Mouse (Mus musculus) skeletal muscle tissue, adult 2 months (tissue): ENCODE results near the gene Gnai3.

Experiments used
- DNase-seq: peaks from one replicate; pipeline ENCODE4 v3.0.0-alpha.2; 2012; ENCODE audit warnings: low read depth, low spot score

Gnai3 gene

DNA sequence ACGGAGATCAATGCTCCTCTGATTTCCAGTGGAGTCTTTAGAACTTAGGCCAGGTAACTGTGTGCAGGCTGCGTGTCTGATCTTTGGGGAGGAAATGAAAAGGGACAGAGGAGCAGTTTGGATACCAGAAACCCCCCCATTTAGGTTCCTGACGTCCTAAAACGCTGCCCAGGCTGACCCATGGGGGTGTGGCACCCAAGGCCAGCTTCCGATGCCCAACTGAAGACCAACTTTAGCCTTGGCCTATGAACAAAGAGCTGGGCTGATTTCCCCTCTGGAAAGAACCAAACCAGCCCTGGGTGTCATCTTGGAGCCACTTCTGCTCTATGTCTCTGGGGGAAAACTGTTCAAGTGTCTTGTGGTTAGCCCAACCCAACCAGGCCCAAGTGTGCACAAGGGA lies 18.1 kb upstream of the Gnai3 start:
- no peak for DNase-seq

DNA sequence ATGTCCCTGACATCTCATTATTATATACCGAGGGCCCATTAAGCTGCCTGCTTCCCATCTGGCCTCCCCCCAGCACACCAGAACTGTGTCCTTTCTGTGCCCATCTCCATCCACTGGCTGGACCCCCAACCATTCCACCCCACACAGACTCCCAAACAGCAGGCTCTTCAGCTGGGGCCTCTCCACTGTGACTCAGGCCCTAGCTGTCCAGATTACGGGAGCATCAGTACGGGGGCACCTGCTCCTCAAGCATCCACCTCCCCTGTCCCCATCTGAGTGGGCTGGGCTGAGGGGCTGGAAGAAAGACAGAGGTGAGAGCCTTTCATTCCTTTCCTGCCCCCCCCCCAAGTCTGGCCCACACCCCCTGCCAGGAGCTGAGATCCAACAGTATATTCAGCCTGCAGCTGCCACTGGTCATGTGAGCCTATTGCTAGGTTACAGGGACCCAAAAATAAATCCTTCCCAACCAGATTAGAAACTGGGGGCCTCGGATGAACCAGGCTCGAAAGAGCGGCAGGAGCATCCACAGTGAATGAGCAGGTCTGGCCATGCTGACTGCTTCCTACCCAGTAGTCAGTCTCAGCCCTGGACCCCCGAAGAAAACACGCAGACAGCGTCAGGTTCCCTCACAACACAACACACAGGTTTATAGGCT lies 12.6 kb upstream of the Gnai3 start:
- peak; percentile 82 for DNase-seq

- no peak for DNase-seq
Observed at GRCm38 (mm10) chr3:108154656-108155055, 8.7 kb upstream of the Gnai3 start, which contains the start of gene Gpr61. Gene Gpr61, minus strand, starts transcription at chr3:108154882.

DNA sequence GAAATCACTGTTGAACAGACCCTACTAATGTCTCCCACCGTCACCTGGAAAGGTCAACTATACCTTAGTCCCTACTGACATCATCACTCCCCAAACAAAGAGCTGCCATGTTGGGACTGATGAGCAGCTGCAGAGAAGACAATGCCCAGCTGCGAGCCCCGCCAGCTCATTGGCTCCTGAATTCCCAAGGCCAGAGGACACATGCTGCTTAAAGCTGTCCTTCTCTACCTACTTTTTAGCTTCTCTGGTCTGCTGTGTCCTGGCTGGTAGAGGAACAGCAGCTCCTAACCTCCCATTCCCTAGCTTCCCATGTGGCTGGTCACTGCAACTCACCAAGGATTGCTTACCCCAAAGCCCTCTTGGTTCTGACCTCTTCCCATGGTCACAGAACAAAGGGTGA lies 6.3 kb upstream of the Gnai3 start:
- no peak for DNase-seq

DNA sequence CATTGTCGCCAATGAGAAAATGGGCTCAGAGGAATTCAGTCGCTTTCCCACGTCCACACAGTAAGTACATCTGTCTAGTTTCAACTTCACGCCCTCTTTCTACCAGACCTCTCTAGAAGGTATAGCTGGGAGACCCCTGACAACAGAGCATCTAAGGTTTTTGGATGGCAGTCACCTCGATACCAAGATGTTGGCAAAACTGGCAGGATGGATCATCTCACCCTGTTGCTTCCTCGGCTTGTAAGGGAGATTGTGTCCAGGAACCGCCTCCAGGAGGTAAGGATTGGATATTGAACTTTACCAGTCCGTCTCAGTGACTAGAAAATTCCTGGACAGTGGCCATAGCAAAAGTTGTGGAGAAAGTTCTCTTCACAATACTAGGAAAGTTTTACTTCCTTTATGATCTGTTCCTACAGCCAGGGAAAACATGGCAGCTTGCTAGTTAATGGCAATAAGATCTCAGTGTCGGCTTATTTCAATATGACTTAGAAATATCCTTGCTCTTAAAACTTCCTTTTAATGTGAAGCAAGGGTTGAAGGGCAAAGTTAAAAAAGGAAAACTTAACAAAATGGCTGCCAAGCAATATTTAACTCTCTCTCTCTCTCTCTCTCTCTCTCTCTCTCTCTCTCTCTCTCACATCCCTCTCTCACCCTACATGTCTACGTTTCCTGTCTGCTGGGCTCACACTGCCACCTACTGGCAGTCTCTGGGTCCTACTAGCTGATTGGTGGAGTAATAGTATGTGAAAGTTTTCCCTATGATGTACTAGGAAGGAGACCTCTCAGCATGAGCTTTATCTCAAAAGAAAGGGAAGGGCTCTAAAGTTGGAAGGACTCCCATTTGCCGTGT lies 1.7 kb upstream of the Gnai3 start:
- peak; percentile 87 for DNase-seq

DNA sequence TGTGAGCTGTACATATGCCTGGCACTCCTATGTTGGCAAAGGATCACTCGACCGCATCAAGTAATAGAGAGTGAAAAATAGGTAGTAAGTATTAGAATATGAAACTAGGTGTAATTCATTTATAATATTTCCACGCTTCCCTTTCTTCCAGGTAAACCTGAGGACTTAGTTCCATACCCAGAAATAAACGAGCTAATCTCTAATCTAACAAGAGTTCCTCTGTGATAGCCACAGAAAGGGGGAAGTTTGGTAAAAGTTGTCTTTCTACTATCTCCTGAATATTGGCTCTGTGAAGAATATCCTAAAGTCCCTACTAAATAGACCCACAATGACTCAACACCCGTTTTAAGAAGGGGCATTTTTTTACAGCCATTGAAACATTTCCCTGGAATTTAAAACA lies 725 bp upstream of the Gnai3 start:
- DNase-seq: no peak

DNA sequence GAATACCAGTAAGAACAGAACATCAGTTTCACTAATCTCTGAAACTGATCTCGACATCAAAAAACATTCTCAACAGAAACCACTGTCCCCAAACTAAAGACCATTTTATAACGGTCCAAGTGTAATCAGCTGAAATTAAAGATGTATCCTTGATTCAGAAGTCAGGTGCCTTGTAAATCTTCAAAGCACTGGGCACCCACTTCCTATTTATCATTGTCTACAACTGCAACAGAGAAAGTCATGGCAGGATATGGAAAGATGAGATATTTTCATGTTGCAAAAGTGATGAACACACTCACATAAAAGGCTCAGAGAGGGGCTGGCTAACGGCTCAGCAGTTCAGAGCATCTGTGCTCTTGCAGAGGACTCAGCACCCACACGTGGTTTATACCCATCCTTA lies 5.2 kb downstream of the Gnai3 start:
- no peak for DNase-seq

DNA sequence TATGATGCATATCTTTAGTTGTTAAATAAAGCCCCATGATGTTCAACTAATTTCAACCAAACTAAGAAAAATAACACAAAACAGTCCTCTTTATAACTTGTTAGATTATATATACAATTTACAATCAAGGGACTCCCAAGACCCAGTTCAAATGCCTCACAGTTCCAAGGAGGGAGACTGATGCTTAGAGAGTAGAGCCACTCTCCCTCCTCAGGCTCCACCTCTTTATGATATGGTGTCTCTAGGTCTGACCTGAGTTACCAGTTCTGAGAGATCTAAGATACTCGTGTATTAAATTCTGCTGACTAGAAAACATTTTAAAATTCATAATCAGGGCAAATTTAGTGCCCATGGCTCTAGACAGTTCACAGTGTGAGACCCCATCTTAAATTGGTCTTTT lies 6.8 kb downstream of the Gnai3 start:
- no peak for DNase-seq

- DNase-seq: no peak
Observed at GRCm38 (mm10) chr3:108134701-108135100, 11.2 kb downstream of the Gnai3 start.

GRCm38 (mm10) chr3:108132484-108132883 lies 13.5 kb downstream of the Gnai3 start:
- no peak for DNase-seq

DNA sequence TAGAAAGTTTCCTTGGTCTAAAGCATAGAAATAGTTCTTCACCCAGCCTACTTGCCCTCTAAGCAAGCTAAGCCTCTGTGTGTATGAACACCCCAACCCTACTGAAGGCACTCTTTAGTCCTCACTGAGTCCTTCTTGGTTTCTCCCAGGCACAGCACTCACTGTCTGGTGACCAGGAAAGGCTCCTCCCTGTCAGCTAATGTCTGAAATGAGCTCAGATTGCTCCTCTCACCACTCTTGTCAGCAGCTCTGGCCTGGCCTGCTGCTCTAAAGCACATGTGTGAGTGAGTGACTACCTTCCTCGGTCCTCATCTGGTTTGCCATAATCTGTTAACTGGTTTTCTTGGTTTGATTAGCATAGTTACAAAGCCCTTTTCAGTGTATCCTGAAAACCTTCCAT lies 14.1 kb downstream of the Gnai3 start:
- DNase-seq: peak; percentile 40

GRCm38 (mm10) chr3:108131216-108131615 lies 14.7 kb downstream of the Gnai3 start:
- DNase-seq: no peak

DNA sequence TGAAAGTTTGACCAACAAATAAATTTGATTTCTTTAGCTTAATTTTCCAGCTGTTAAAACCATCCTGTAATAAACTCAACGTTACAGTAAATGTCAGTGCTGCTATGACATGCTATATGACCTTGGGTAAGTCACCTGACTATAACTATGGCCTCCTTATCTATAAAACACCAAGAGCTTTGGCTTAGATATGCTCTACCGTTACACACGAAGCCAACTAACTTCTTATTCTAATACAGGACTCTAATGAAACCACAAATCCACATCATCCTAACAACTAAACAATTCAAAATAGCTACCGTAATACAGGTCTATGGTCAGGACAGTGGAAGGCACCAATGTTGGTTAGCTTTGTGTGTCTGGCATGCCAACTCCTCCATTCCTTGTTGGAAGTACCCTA lies 16.1 kb downstream of the Gnai3 start:
- DNase-seq: no peak

- DNase-seq: no peak
Observed at GRCm38 (mm10) chr3:108129367-108129766, 16.6 kb downstream of the Gnai3 start.

DNA sequence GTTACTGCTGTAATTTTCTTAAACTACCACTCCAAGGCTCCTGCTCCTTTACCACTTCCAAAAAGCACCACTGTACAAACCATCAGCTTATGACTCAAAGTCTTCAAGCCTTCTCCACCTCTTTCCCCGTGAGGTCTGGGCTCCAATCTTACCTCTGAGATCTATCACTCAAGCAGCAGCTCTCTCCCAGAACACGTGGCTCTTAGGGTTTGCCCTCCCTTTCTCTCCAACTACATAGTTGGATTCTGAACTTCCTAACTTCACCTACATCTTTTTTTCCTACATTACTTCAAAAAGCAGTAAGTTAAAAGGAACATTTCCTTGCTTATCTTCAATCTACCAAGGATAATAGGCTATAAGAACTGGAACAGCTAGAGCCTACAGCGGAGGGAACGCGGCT lies 17.4 kb downstream of the Gnai3 start:
- DNase-seq: no peak

DNA sequence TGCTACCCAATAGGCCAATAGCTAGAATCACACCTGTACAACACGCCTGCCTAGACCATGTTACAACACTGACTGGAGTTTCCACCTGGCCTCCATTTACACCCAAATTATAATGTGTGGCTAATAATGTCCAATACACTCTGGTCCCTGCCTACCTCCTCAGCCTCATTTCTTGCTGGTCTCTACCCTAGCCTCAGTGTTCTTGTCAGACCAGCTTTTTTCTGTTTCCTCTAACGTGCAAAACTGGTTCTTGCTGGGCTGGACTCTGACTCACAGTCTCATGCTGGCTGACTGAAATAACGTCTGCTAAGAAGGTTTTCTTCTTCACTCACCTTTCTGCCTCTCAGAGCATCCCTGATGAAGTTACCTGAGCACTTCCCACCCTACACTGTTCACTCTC lies 19.6 kb downstream of the Gnai3 start:
- DNase-seq: no peak

DNA sequence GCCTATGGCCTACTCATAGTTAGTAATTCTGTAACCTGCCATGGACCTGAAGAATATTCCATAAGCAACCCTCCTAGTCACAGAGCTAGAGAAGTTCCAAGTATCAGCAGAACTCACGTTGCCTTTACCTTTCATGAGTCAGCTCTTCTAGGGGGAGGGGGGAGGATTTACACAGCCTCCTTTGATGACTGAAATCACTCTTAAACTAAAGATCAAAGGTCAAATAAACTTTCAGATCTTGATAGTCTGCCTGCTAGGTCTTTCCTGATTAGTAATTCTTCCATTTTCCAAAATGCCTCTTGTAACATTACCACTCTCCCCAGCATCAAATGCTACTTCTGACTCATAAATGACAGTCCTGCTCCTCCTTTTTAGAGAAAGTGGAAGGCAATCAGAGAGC lies 21.8 kb downstream of the Gnai3 start:
- DNase-seq: no peak

GRCm38 (mm10) chr3:108123242-108123641 lies 22.7 kb downstream of the Gnai3 start:
- no peak for DNase-seq

DNA sequence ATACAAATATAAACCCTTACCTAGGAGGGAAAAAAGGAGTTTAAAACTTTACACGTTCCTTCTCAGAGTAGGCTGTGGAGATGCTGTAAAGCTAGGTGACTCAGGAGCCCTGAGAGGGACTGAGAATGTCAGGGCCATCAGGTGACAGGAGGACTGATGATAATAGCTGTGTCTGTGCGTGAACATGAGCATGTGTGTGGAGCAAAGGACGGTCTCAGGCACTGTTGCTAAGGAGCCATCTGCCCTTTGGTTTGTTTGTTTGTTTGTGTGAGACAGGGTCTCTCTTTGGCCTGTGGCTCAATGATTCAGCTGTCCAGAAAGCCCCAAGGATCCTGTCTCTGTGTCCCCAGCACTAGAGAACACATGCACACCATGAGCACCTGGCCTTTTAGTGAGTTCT lies 24.8 kb downstream of the Gnai3 start:
- no peak for DNase-seq

- no peak for DNase-seq
Observed at GRCm38 (mm10) chr3:108117465-108117864, 28.5 kb downstream of the Gnai3 start.

DNA sequence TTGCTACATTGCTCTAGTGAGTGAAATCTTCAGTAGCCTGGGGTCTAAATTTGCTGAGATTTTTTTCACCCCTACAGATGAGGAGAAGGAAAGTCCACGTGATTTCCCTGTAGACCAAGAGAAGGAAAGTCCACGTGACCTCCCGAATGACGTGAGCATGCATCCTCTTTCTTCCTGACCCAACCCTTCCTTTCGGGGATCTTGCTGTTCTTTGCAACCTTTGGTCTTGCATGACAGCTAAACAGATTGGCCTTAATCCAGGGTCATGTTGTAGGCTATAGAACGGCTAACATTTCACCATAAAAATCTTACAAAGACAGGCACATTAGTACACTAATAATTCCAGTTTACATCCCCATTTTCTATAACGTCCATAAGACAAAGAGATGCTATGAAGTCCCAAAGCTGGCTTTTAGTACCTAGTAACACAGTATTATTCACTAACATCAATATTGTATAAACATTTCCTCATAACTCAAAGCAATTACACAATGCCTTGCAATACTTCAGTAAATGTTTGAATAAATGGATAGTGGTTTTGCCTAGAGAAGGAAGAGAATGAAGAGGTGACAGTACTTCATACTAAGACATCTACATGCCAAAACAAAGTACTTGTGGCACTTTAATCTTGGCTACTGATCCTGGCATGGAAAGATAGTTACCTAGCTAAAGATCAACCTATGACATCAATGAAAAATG lies 32.2 kb downstream of the Gnai3 start:
- DNase-seq: peak; percentile 16

DNA sequence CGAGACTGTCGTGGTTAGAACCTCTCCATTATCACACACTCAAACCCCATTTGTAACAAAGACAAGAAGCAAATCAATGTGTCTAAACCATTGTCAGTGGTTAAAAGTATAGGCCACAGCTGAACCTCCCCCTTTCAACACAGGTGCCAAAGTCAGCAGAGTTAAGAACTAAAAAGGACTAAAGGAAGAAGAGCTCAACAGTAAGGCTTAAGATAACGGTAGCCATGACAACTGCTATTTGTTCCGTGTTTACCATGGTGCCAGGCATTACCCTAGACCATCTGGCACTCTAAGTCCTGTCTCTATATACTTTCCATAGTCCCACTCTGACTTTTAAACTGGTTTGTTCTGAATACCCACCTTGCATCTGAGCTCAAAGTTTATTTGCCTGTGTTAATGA lies 33.3 kb downstream of the Gnai3 start:
- no peak for DNase-seq

GRCm38 (mm10) chr3:108112246-108112645 lies 33.7 kb downstream of the Gnai3 start:
- no peak for DNase-seq
